Mouse (Mus musculus) neural tube, embryonic 15.5 days (tissue): ENCODE measurements around the gene Gstm4. TPM values are rescaled to one million over a fixed set of nuclear protein-coding genes. Genes with fewer than 3 reads are reported as not detected.

ENCODE experiments used
- ATAC-seq: fragments of 200-750 bp; cut with Nextera tagmentation; 2 replicates; pipeline ENCODE4 v1.8.0; 2017; ENCODE audit warnings: mild to moderate bottlenecking, moderate TSS enrichment, moderate library complexity; ENCODE audit not compliant: low FRiP score
- H3K27ac ChIP-seq: fragments of 300-500 bp; sonication (generic); replicated peaks from 2 replicates; pipeline ENCODE4 v1.5.1; 2015; ENCODE audit warnings: mild to moderate bottlenecking, inconsistent platforms
- H3K27me3 ChIP-seq: fragments of 300-500 bp; sonication (generic); replicated peaks from 2 replicates; pipeline ENCODE4 v1.6.1; 2015; ENCODE audit warnings: inconsistent platforms
- H3K36me3 ChIP-seq: fragments of 300-500 bp; sonication (generic); 2 replicates; pipeline ENCODE4 v1.6.1; 2015; ENCODE audit warnings: inconsistent platforms
- H3K4me1 ChIP-seq: fragments of 300-500 bp; sonication (generic); 2 replicates; pipeline ENCODE4 v1.6.1; 2015; ENCODE audit warnings: inconsistent platforms
- H3K4me2 ChIP-seq: fragments of 300-500 bp; sonication (generic); 2 replicates; pipeline ENCODE4 v1.6.1; 2015; ENCODE audit warnings: inconsistent platforms, mild to moderate bottlenecking, moderate library complexity
- H3K4me3 ChIP-seq: fragments of 300-500 bp; sonication (generic); replicated peaks from 2 replicates; pipeline ENCODE4 v1.5.1; 2015; ENCODE audit warnings: mild to moderate bottlenecking, inconsistent platforms
- H3K9ac ChIP-seq: fragments of 300-500 bp; sonication (generic); replicated peaks from 2 replicates; pipeline ENCODE4 v1.6.1; 2015; ENCODE audit warnings: mild to moderate bottlenecking, inconsistent platforms
- H3K9me3 ChIP-seq: fragments of 300-500 bp; sonication (generic); replicated peaks from 2 replicates; pipeline ENCODE4 v1.6.1; 2016; ENCODE audit warnings: inconsistent platforms
- WGBS: fragments of 180-500 bp; shearing (Covaris S2); methylation state at CpG from one replicate; pipeline ENCODE4 v1.1.7; 2015; ENCODE audit warnings: mixed read lengths; 5-methylcytosine and 5-hydroxymethylcytosine counted together
- polyA plus RNA-seq: library from polyadenylated mRNA; unstranded; fragments of >200 nt; fragmentation: Nextera tagmentation; extraction: Ambion mirVana; gene quantifications from 2 replicates; pipeline ENCODE4 v1.2.1, GENCODE M21; 2015

The Gstm4 gene
- polyA plus RNA-seq, 1 experiment from 2014 or later: 21.0 TPM

DNA sequence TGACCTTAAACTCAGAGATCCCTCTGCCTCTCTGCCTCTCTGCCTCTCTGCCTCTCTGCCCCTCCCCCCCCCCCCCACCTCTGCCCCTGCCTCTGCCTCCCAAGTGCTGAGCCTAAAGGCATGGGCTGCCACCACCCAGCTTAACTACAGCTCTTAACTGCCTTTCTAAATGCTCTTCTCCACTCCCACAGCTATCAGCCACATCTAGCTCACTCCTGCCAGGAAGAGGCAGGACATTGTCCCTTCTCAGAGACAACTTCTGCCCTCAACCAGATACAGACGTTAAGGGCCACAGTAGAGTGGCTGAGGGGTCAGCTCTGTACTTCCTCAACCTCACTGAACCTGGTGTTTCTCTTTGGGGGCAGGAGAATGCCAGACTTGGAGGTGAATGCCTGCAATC, 24.1 kb upstream of the Gstm4 start:
- Histone ChIP-seq H3K9me3 (no peaks in the 10 kb centered on the region), H3K9ac (no peak overlapping the region), H3K27ac (no peak overlapping the region), H3K4me2 (no peak overlapping the region), H3K4me1 (peaks cover 10% of the 10 kb centered on the region; the same call in 1 of the 2 replicates), H3K36me3 (peaks cover 4% of the 10 kb centered on the region; the same call in 1 of the 2 replicates), H3K4me3 (no peak overlapping the region), H3K27me3 (no peaks in the 10 kb centered on the region)
- ATAC-seq: no peak
- WGBS: 9% methylated on average over 1 of the region's 1 CpGs

GRCm38 (mm10) chr3:108067370-108067934, 22.8 kb upstream of the Gstm4 start:
- Histone ChIP-seq H3K4me1 (no peaks in the 10 kb centered on the region), H3K27ac (no peak overlapping the region), H3K36me3 (peaks cover 4% of the 10 kb centered on the region; the same call in 1 of the 2 replicates), H3K4me2 (no peak overlapping the region), H3K27me3 (no peaks in the 10 kb centered on the region), H3K9me3 (no peaks in the 10 kb centered on the region), H3K4me3 (no peak overlapping the region), H3K9ac (no peak overlapping the region)
- no peak for ATAC-seq
- 73% methylated on average over 6 of the region's 6 CpGs for WGBS

GRCm38 (mm10) chr3:108065551-108065950, 20.9 kb upstream of the Gstm4 start:
- no peaks in the 10 kb centered on the region for H3K27me3 ChIP-seq
- no peaks in the 10 kb centered on the region for H3K9me3 ChIP-seq
- no peaks in the 10 kb centered on the region for H3K36me3 ChIP-seq
- no peak overlapping the region for H3K4me3 ChIP-seq
- no peaks in the 10 kb centered on the region for H3K4me1 ChIP-seq
- no peak overlapping the region for H3K4me2 ChIP-seq
- H3K9ac ChIP-seq: no peak overlapping the region
- WGBS: 83% methylated on average over 9 of the region's 9 CpGs
- H3K27ac ChIP-seq: no peak overlapping the region
- no peak for ATAC-seq

GRCm38 (mm10) chr3:108064672-108065071, 20.0 kb upstream of the Gstm4 start:
- no peak overlapping the region for H3K9ac ChIP-seq
- WGBS: 76% methylated on average over 4 of the region's 4 CpGs
- no peak overlapping the region for H3K4me2 ChIP-seq
- no peaks in the 10 kb centered on the region for H3K9me3 ChIP-seq
- no peaks in the 10 kb centered on the region for H3K27me3 ChIP-seq
- H3K4me1 ChIP-seq: no peaks in the 10 kb centered on the region
- ATAC-seq: no peak
- no peak overlapping the region for H3K27ac ChIP-seq
- H3K4me3 ChIP-seq: no peak overlapping the region
- H3K36me3 ChIP-seq: no peaks in the 10 kb centered on the region

GRCm38 (mm10) chr3:108062648-108063047, 18.0 kb upstream of the Gstm4 start:
- Histone ChIP-seq H3K9ac (no peak overlapping the region), H3K27me3 (no peaks in the 10 kb centered on the region), H3K9me3 (no peaks in the 10 kb centered on the region), H3K4me2 (no peak overlapping the region), H3K27ac (no peak overlapping the region), H3K4me1 (no peaks in the 10 kb centered on the region), H3K4me3 (no peak overlapping the region), H3K36me3 (no peaks in the 10 kb centered on the region)
- ATAC-seq: no peak
- WGBS: 79% methylated on average over 8 of the region's 8 CpGs

DNA sequence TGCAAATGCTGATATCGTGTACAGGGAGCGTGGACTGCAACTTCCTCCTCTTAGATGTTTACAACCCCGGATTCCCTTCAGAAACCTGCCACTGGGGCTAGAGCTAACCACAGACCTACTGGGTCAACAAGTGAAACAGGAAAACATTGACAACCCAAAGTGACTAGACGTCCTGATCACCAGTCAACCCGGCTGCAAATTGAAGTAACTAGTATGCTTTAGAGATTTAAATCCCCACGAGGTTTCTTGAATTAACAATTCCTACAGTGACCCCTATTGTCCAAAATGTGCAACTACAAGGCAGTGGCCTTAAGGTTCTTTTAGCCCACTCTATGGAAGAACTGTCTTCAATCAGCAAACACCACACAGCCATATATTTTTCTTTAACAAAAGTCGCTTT, 16.7 kb upstream of the Gstm4 start:
- no peak; the same call in 1 of the 2 replicates for ATAC-seq
- Histone ChIP-seq H3K4me1 (no peaks in the 10 kb centered on the region), H3K4me3 (no peak overlapping the region), H3K9me3 (no peaks in the 10 kb centered on the region), H3K4me2 (no peak overlapping the region), H3K27me3 (no peaks in the 10 kb centered on the region), H3K27ac (no peak overlapping the region), H3K9ac (no peak overlapping the region), H3K36me3 (no peaks in the 10 kb centered on the region)
- WGBS: 22% methylated on average over 7 of the region's 7 CpGs

- ATAC-seq: no peak
- WGBS: 88% methylated on average over 5 of the region's 5 CpGs
- no peaks in the 10 kb centered on the region for H3K27me3 ChIP-seq
- no peaks in the 10 kb centered on the region for H3K36me3 ChIP-seq
- no peaks in the 10 kb centered on the region for H3K4me1 ChIP-seq
- H3K4me3 ChIP-seq: no peak overlapping the region
- no peak overlapping the region for H3K9ac ChIP-seq
- H3K9me3 ChIP-seq: no peaks in the 10 kb centered on the region
- H3K4me2 ChIP-seq: no peak overlapping the region
- H3K27ac ChIP-seq: no peak overlapping the region
Observed at GRCm38 (mm10) chr3:108050493-108050892, 5.8 kb upstream of the Gstm4 start.

DNA sequence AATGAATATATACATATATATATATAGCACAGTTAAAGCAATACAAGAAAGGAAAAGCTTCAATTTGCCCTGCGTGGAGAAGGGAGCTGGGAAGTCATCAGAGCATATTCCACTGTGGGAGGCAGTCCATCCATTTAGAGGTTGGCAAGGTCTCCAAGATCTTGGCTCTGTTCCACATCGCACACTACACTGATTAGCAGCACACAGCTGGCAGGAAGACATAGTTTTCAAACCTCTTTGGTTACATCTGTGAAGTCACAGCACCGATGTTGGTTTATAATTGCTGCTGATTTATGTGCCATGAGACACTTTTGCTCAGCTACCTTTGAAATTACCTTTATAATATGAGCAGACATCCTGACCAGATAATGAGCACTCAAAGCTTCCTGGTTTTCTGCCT, 3.6 kb upstream of the Gstm4 start:
- WGBS: 59% methylated on average over 3 of the region's 3 CpGs

DNA sequence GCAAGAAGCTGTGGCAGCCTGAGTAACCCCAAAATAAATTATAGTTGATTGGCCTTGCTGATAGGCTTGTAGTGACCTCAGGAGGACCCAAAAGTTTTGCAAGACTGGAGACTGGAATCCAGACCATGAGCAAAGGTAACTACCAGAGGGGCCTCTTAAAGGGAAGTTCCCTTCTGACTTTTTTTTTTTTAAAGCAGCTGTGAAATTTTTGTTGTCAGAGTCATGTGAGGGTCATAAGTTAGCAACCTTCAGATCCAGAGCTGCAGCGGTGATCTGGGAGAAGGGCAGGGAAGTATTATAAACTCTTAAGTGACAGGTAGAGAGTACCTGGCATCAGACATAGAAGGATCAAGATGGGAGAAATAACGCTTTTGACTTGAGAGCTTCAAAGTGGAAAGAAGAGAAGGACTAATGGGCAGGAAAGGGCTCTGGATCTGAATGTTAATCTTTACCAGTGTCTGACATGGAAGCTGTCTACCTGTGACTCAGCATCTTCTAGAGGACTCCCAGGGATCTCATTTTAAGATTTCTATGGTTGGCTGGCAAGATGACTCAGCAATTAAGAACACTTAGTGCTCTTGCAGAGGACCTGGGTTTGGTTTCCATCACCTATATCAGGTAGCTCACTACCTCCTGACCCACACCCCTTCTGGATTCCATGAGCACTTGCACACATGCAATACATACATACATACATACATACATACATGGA, 2.4 kb upstream of the Gstm4 start:
- ATAC-seq: no peak
- H3K9ac ChIP-seq: no peak overlapping the region
- H3K9me3 ChIP-seq: no peaks in the 10 kb centered on the region
- H3K27me3 ChIP-seq: no peaks in the 10 kb centered on the region
- no peak overlapping the region for H3K4me3 ChIP-seq
- 83% methylated on average over 2 of the region's 2 CpGs for WGBS
- no peak overlapping the region for H3K4me2 ChIP-seq
- H3K36me3 ChIP-seq: no peaks in the 10 kb centered on the region
- no peak overlapping the region for H3K27ac ChIP-seq
- H3K4me1 ChIP-seq: peaks cover 14% of the 10 kb centered on the region

More for the DNA sequence above, 3.6 kb upstream of the Gstm4 start:
- H3K9me3 ChIP-seq: no peaks in the 10 kb centered on the region
- H3K9ac ChIP-seq: no peak overlapping the region
- H3K27me3 ChIP-seq: no peaks in the 10 kb centered on the region
- H3K4me3 ChIP-seq: no peak overlapping the region
- H3K36me3 ChIP-seq: no peaks in the 10 kb centered on the region
- peaks cover 14% of the 10 kb centered on the region for H3K4me1 ChIP-seq
- no peak overlapping the region for H3K4me2 ChIP-seq
- no peak overlapping the region for H3K27ac ChIP-seq
- no peak for ATAC-seq

DNA sequence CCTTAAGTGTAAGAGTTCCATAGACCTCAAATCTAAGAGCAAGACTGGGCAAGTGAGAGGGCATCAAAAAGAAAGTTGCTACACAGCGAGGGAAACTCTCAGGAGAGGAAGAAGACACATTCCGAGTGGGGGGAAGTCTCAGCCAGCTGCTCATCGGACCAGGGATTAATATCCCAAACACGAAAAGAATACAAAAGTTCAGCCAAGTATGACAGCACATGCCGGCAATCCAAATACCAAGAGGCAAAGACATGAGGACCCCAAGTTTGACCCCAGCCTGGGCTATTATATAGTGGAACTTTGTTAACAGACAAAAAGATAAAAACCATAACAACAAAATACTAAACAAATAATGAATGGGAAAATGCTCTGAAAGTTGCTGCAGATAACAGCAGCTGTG, 11.5 kb downstream of the Gstm4 start:
- H3K9me3 ChIP-seq: no peaks in the 10 kb centered on the region
- H3K9ac ChIP-seq: no peak overlapping the region
- no peaks in the 10 kb centered on the region for H3K4me1 ChIP-seq
- 74% methylated on average over 5 of the region's 5 CpGs for WGBS
- H3K27me3 ChIP-seq: no peaks in the 10 kb centered on the region
- no peak overlapping the region for H3K27ac ChIP-seq
- no peaks in the 10 kb centered on the region for H3K36me3 ChIP-seq
- no peak overlapping the region for H3K4me3 ChIP-seq
- ATAC-seq: no peak
- H3K4me2 ChIP-seq: no peak overlapping the region

DNA sequence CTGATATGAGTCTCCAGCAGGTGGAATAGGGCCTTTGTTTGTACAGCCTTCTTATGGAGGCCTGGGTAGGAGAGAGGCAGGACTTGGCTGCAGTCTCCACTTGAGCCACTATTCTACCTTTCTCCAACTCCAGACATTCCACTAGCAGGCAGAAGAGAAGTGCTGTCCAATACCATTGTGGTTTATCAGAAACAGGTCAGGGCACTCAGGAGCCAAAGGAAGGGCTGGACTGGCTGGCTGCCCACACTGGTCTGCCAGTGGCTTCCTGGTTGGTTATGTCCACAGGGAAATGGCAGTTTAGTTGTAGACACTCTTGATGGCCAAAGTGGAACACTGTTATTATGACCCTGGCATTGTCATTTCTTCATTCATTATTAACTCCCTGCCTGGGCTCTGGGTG, 12.6 kb downstream of the Gstm4 start:
- Histone ChIP-seq H3K4me1 (no peaks in the 10 kb centered on the region), H3K27me3 (no peaks in the 10 kb centered on the region), H3K9me3 (no peaks in the 10 kb centered on the region), H3K4me2 (no peak overlapping the region), H3K9ac (no peak overlapping the region), H3K4me3 (no peak overlapping the region), H3K36me3 (no peaks in the 10 kb centered on the region), H3K27ac (no peak overlapping the region)
- no peak for ATAC-seq

DNA sequence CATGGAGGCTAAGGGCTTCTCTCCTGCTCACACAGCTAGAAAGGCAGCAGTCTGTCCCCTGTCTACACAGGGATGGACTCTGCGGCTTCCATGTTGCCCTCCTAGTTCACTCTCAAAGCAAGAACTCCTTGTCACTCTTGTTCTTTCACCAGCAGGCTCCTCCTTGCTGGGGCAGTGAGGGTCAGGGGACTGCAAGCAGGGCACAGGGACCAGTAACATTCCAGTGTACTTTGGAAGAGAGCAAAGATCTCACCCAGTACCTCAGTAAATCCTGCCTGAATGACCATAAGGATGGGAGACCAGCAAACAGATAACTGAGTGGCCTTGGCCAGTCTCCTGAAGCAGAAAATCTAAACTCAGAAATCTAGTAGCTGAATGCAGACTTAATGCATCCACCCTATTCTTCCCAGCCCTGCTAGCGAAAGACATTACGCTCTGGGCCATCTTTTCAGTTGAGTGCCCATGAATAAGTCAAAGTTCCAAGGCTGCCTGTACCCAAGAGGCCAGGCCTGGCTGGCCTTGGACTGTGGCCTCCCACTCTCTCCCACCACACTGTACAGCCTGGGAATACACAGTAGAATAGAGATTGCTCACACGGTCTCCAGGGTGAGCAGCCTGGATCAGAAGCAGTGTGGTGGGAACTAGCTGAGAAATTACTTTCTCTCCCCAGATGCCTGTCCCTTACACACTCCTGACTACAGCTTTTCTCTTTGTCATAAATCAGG, 15.9 kb downstream of the Gstm4 start:
- no peak for ATAC-seq
- H3K36me3 ChIP-seq: no peaks in the 10 kb centered on the region
- no peak overlapping the region for H3K4me2 ChIP-seq
- H3K4me1 ChIP-seq: no peaks in the 10 kb centered on the region
- no peak overlapping the region for H3K4me3 ChIP-seq
- no peak overlapping the region for H3K27ac ChIP-seq
- H3K9ac ChIP-seq: no peak overlapping the region
- whole genome bisulfite sequencing: 46% methylated on average over 4 of the region's 4 CpGs
- no peaks in the 10 kb centered on the region for H3K9me3 ChIP-seq
- H3K27me3 ChIP-seq: no peaks in the 10 kb centered on the region
